Mouse (Mus musculus): Measurements from ENCODE around the gene Plxdc1. TPM values are rescaled to one million over a fixed set of nuclear protein-coding genes. Genes with fewer than 3 reads are reported as not detected.

The Plxdc1 gene
- total RNA-seq, 2 experiments from 2014 or later: 2.8 to 3.7 TPM

DNA sequence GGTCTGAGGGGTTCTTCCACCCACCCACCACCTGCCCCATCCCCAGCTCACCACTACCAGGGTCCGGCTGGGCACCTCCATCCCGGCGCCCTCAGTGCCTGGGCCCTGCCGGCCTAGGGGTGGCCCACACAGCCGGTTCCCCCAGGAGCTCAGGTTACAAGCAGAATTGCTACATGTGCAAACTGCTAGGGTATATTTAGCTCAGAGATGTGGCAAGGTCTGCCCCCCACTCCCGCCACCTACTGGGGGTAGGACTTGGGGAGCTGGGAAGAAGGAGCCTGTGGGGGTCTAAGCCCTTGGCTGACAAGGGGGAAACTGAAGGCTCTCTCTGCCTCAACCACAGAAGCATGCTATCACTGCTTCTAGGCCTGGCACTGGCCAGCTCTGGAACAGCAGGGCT, 32.0 kb upstream of the Plxdc1 start:
- intact Hi-C loops (cut with DNase I): no loop called here
- DNase-seq: peak; percentile 36 to 45

DNA sequence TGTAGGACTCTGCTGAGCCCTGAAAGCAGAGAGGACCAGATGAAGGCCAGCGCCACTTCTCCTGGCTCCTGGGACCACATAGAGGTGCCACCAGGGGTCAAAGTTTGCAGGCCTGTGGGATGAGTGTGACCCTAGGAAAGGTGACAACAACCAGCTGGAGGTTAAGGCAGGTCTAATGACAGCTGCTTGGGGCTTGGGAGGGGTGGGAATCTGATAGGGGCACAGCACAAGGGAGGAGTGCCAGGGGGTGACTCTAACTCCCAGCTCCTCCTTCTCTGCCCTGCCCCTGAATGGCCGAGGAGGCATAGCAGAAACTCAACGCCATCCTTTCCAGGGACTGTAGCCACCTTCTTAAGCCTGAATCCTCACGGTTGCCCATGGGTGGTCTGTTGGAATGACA, 30.6 kb upstream of the Plxdc1 start:
- intact Hi-C loops (cut with DNase I): no loop called here
- peak; percentile 35 to 37 for DNase-seq

DNA sequence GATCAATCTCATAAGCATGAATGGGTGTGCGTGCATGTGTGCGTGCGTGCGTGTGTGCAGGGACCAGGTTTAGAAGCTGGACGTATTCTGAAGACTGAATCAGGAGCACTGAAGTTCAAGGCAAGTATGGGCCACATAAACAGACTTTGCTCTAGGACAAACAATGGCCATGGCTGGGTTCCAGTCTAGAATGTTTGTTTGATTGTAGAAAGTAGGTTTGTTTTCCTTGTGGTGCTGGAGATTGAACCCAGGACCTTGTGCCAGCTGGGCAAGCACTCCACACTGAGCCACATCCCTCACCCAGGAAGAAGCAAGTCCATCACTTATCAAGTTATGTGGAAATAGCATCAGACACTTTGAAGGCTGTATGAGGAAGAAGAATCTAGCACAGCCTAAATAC, 29.9 kb upstream of the Plxdc1 start:
- intact Hi-C loops (cut with DNase I): no loop called here
- no peak for DNase-seq

DNA sequence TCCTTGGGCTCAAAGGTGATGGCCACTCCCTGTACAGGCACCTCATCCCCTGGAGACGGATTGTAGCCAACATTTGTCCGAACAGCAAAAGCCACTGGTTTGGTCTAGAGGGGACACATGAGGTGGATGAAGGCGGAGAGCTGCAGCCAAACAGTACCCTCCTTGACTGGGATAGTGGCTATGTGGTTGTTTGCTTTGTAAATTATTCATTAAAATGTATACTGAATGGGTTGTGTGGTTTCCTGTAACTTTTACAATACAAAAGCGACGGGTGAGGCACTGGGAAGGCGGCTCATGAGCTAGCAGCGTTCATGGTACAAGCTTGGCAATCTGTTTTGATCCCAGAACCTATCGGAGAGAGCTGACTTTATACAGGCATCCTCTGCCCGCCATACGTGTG, 26.6 kb upstream of the Plxdc1 start:
- DNase-seq: no peak
- intact Hi-C loops (cut with DNase I): no loop called here

DNA sequence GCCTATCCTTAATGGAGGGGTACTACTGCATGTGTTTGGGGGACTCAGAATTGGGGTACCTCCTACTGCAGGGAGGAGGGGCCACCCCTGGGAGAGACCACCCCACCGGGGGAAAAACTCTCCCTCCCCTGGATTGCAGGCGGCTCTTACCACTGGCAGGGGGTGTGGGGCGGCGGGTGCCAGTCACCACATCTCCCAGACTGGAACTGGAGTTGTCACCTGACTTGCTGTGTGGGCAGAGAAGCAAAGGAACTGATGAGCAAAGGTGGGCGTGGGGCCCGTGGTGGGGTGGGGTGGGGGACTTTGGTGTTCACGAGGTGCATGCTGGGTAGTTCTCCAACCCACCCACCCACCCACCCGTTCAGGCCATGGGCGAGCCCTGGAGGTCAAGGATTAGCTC, 25.5 kb upstream of the Plxdc1 start:
- intact Hi-C loops (cut with DNase I): no loop called here
- no peak for DNase-seq

DNA sequence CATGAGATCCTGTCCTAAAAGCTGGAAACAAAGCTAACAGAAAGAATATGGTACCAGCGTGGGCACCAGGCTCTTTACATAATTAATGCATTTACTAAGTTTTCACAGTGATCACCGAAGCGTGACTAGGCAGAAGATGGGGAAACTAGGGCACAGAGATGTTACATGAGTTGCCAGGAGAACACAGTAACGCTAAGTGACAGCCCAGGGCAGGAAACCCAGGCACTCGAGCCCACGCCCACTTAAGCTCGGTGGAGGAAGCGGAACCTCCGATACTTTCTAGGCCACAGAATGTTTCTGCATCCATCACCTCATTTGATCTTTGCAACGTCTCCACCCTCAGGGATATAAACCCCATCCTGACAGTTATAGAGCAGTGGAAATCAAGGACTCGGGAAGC, 21.8 kb upstream of the Plxdc1 start:
- no peak for DNase-seq
- intact Hi-C loops (cut with DNase I): no loop called here

DNA sequence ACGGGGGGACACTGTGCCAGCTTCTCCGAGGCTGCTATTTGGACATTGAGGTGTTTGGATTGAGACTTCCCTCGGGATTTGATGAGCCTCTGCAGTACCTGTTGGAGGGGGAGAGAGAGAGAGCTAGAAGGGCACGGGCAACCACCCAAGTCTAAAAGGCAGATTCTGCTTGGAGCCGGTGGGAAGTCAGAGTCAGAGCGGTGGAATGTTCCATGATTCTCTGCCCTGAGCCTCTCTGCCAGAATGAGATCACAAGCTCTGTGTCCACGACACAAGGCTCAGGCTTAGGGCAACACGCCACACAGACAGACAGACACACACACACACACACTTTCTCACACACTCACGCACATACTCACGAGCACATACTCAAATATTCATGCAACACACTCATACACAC, 19.4 kb upstream of the Plxdc1 start:
- intact Hi-C loops (cut with DNase I): no loop called here

DNA sequence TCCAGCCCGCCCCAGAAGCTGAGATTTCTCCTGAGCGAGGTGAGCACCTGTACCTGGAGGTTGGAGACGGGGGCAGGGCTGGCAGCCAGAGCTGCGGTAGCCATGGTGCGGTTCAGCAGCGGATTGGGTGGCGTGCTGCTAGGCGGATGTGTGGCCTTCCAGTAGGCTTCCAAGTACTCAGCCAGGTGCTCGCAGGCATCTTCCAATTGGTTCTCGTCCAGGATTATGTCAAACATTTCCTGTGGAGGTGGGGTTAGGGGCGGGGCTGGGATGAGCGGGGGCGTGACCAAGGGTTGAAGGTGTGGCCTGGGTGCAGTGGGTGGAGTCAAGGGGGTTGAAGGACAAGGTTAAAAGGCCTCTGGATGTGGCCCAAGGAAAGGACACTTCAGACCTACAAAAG, 18.8 kb upstream of the Plxdc1 start:
- no peak for DNase-seq
- intact Hi-C loops (cut with DNase I): no loop called here

More for the DNA sequence above, 19.4 kb upstream of the Plxdc1 start:
- DNase-seq: peak in 1 of 2 experiments; percentile 63

DNA sequence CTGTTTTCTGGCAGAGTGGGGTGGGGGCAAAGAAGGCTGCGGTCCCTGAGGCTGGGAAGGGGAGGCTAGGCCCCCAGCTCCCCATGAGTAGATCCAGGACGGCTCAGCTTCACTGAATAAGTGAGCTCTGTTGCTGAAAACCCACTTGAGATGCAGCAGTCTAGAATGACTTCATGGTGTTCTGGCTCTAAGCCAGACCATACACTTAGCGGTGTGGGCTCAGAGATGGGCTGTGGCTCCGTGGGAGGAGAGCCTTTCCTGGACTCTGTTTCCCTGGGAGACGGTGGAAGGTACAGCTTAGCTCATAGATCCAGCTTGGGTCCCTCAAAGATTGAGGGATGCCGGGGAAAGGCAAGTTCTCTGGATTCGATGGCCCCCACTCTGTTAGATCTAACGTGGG, 17.9 kb upstream of the Plxdc1 start:
- no peak for DNase-seq
- intact Hi-C loops (cut with DNase I): no loop called here

DNA sequence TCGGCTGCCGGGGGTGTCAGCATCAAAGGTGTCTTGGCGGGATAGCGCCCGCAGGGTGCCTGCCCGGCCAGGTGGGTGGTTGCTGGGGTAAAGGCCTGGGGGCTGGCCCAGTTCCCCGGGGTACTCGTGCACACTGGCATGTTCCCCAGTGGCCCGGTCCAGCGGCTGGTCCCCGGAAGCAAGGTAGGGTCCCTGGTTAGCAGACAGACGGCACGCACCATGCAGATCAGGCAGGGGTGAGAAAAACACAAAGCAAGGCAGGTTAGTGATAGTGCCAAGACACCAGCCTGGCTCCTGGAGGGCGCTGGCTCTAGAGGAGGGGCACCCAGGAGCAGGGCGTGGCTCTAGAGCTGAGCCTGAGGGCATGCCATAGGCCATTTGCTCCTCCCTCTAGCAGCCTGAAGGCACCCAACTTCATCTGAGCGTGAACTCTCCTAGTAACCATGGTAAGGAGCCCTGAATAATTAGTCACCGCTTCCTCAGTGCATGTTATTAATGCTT, 17.0 kb upstream of the Plxdc1 start:
- DNase-seq: no peak

DNA sequence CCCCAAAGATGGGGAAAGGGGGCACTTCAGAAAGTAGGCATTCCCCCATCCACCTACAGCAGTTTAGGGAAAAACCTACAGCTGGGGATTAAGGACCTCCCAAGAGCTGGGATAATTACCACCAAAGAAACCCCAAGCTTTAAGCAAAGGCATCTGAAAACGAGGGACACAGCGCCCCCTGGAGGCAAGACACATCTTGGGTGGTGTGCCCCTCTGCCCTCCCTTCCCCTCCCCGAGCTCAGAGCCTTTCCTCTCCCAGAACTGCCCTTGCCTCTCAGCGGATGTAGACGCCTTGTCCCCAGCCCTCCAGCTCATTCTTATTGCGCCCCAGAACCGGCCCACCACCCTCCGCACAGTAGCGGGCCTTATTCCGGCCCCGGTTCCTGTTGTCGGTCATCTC, 16.4 kb upstream of the Plxdc1 start:
- intact Hi-C loops (cut with DNase I): no loop called here
- peak; percentile 69 to 75 for DNase-seq

More for the DNA sequence above, 17.0 kb upstream of the Plxdc1 start:
- intact Hi-C loops (cut with DNase I): no loop called here

DNA sequence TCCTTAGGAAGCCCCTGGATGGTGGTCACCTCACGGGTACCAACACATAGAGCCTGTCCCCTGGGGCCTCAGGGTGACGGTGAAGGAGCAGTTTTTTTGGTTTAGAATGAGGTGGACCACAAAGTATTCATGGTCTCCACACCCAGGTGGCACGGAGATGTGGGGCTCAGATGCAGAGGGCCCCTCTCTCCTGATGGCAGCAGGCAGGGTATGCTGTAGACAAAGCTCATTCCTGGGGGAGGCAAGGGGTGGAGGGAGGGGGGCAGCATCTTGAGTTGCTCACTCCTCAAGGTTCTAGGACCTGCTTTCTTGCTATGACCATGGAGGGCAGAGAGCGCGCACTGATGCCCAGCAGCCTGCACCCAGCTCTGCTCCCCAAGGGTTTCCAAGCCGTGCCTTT, 15.7 kb upstream of the Plxdc1 start:
- no peak for DNase-seq
- intact Hi-C loops (cut with DNase I): no loop called here

DNA sequence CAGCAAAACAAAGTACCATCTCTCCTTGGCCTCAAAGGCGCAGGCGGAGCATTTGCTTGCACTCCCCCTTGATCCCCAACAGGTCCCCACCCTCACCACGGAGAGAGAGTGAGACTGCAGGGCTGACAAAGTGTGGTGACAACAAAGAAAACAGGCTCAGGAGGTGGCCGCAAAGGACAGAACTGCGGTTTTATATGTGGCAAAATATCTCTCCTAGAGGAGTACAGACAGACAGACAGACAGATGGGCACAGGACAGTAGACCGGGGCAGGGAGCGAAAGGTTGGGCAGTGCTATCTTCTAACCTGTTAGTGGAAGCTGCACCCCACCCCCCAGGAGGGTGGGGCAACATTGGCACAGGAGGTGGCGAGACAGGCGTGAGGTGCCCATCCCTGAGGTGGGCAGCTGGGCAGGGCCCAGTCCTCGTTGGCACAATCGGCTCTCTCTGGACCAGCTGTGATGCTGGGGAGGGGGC, 15.1 kb upstream of the Plxdc1 start:
- intact Hi-C loops (cut with DNase I): no loop called here

DNA sequence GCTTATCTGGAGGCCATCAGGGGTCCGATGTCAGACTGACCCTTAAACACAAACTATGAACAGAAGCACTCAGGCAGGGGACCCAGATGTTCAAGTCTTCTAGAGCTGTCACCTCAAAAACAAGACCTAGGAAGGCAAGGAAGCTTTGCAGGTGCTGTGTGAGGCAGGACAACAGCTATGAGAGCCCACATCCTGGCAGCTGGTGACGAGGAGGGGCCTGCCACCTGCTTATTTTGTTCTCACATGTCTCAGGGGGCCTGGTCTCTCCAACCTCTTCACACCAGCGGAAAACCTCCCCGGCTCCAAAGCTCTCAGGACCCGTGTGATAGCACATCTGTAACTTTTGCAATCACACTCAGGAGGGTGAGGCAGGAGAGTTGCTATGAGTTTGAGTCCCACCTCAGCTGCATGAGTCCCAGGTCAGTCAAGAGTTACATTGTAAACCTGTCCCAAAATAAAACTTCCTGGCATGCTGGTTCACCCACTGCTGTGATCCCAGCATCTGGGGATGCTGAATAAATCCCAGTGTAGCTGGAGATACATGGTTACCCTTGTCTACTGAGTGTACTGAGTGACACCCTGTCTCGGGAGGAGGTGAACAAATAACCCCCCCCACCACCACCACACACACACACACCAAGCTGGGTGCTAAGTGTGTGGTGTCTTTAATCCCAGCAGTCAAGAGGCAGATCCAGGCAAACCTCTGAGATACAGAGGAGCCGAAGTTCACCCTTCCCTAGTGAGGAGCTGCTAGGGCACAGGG, 14.3 kb upstream of the Plxdc1 start:
- intact Hi-C loops (cut with DNase I): no loop called here
- DNase-seq: no peak

More for the DNA sequence above, 15.1 kb upstream of the Plxdc1 start:
- DNase-seq: no peak

DNA sequence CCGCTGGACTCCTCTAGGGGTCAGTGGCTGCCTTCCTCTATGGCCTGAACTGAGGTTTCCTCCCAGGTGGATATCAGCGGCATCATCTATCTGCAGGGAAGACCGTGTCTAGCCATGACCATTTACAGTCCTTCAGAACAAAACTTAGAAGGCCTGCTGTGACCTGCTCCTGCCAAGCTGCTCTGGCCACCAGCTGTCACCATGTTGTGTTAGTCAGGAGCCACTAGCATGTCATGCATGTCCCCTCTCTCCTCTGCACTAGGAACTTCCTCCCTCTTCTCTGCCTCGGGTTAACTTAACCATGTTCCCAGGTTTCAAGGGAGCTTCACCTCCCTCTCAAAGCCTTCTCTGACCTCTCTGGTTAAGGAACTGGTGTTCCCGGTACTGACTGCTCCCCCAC, 13.5 kb upstream of the Plxdc1 start:
- DNase-seq: no peak
- intact Hi-C loops (cut with DNase I): no loop called here

DNA sequence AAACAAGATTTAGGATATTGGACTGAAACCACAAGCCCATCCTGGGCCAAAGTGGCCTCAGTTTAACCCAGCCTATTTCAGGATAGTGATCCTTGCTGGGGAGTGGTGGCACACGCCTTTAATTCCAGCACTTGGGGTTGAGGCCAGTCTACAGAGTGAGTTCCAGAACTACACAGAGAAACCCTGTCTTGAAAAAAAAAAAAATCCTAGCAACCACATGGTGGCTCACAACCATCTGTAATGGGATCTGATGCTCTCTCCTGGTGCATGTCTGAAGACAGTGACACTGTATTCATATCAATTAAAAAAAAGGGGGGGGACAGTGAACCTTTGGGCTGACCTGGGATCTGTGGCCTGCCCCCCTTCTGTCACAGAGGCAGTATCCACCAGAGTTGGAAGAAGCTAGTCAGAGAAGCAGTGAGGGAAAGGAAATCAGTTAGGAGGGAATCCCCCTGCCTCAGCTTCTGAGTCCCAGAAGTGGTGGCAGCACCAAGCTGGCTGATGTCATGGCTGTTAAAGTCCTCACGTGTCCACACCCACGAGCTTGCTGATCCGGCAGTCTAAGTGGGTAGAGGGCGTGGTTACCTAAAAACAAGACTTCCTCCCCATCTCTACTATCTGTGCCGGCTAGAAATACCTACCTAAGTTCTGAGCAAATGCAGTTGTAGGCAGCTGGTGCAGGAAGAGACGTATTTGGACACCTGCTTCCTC, 12.8 kb upstream of the Plxdc1 start:
- intact Hi-C loops (cut with DNase I): no loop called here
- no peak for DNase-seq

DNA sequence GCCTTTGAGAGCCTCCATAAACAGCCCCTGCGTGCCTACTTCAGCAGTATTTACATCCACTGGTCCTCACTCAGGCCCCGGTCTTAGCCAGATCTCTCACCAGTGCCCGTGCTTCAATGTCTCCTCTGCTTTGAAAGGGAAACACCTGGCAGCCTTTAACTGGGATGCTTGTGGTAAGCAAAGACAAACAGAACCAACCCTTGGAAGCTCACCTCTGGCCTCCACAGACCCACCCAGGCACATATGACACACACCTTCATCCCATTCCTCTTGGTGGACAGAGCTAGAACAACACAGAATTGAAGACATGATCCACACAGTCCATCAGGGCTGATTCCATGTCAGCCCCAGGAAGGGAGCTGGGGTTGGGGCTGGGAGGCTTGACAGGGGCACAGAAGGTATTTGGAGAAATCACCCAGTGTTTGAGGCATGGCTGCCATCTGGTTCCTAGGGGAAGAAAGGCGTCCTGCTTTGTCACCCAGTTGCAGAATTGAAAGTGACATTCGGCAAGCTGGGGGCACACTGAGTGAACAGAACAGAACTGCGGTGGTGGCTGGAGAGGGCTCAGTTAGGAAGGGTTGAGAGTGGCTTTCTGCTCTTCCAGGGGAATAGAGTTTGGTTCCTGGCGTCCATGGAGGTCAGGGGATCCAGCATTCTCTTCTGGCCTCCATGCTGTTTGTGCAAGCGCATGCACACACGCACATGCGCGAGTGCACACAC, 12.0 kb upstream of the Plxdc1 start:
- DNase-seq: no peak
- intact Hi-C loops (cut with DNase I): no loop called here

DNA sequence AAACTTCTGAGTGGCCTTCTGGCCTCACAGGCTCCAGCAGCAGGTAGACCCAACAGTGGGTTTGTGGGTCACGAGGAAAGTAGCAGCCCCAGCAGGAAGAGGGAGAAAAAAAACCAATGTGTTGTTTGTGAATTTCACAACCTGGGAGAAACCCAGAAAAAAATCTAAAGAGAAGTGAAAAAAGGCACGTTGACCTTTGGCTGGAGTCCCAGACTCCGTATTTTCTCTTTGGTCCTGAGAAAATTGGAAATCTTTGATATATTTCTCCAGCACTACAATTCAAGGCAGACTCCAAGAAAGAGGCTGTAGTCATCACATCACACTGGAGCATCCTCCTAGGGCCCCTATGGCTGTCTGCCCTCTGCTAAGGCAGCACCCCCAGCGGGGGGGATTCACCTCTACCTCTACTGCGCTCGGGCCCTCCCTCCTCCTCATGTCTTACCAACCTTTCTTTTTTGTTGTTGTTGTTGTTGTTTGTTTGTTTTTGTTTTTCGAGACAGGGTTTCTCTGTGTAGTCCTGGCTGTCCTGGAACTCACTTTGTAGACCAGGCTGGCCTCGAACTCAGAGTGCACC, 11.2 kb upstream of the Plxdc1 start:
- intact Hi-C loops (cut with DNase I): no loop called here
- DNase-seq: no peak

DNA sequence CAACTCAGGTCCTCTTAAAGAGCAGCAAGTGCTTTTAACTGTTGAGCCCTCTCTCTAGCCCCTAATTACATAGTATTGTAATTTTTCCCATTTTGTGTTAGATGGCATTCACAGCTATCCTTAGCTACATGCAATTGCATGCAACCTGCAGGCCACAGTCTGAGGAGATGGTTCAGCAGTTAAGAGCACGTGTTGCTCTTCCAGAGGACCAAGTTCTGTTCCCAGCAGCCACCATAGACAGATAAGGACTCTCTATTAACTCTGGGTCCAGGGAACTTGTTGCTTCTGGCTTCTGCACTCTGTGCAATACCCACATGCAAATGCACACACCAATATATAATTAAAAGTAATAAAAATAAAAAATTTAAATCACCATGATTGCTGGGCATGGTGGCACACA, 10.4 kb upstream of the Plxdc1 start:
- no peak for DNase-seq
- intact Hi-C loops (cut with DNase I): no loop called here

DNA sequence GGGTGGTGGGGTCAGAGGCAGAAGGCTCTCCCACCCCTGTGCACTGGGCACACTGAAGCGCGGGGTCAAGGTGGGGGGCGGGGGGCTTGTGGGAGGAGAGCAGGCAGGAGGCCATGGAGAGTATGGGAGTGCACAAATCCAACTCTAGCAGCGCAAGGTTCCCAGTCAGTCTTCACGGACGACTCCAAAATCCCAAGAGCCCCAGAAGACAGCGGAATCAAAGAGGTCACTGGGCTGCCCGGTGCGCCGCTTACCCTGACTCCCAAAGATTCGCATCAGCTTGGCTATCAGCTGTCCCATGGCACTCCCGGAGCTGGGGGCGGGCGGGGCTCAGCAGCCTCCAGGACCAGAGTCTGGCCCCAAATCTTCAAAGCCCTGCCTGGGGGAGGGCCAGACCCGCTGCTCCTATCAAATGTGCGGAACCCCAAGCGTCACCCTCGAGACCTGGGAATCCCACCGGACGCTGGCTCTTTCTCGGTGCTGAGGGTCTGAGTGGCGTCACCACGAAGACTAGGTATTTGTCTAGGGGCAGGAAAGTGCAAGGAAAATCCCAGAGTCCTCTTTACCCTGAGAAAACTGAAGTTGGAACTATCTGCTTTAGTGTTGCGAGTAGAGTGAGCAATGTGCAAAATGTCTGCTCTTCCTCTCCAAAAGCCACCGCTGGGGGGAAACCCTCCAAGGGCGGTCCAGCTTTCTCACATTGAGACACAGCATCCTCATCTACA, 9.5 kb upstream of the Plxdc1 start, which contains the start of gene Arl5c:
TSS of gene Arl5c (minus strand) at position 618 of the 725 bp plus-strand sequence.
- peak; percentile 47 to 56 for DNase-seq

More for the DNA sequence above, 9.5 kb upstream of the Plxdc1 start, which contains the start of gene Arl5c:
- intact Hi-C loops (cut with DNase I): no loop called here

All from gastrocnemius, postnatal 36 days (tissue).